Mouse (Mus musculus): Measurements from ENCODE around the gene Dpep1.
"Not testable (repeated sequence)": the region's sequence is repeated elsewhere in the genome, so short reads cannot be mapped to it uniquely, and the experiment has no call there.

Dpep1 gene

DNA sequence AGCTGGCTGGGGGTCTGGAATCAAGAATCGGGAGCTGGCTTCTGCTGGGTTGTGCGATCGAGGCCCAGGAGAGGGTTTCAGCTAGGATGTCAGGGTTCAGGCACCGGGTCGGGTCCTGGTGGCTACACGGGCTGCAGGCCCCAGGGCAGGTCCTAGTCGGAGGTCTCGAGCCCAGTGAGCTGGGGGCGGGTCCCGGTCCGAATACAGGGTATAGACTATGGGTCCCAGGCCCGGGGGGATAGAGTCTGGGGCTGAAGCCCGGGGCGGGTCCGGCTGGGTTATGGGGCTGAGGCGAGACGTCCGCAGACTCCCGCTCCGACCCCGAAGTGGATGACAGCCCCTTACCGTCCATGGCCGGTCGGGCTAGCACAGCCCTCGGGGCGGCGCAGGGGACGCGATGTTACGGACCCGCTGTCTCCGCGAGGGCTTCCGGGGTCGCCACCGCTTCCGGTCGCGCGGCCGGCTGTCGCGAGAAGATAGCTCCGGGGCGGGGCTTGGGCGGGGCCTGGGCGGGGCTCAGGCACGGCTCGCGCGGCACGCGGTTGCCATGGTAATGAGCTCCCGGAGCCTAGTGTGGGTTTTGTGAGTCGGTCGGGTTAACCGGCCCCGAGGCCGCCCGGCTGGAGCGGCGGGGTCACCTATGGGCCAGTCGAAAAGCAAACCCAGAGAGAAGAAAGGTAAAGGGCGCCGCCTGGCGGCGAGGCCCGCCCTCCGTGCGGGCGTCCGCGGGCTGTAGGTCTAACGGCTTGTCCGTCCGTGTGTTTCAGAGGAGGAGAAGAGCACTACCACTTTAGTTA is 26.5 kb downstream of the Dpep1 start, which contains the start of the genes Chmp1a and Spata33:
TSS of gene Chmp1a (minus strand) at position 443 of the 797 bp plus-strand sequence.
TSS of gene Spata33 (plus strand) at position 512 of the 797 bp plus-strand sequence.
- DNase-seq, result peak; percentile 97

GRCm38 (mm10) chr8:123213118-123213772 is 27.2 kb downstream of the Dpep1 start:
- DNase-seq, result no peak

- DNase-seq, result no peak
Observed at GRCm38 (mm10) chr8:123215430-123215829, 29.4 kb downstream of the Dpep1 start.

- DNase-seq, result no peak
Observed at GRCm38 (mm10) chr8:123220917-123221316, 34.9 kb downstream of the Dpep1 start.

- peak; percentile 92 for DNase-seq
Observed at GRCm38 (mm10) chr8:123224278-123225266, 38.5 kb downstream of the Dpep1 start, which contains the start of gene Cdk10. TSS of gene Cdk10 (plus strand) at chr8:123224842.

DNA sequence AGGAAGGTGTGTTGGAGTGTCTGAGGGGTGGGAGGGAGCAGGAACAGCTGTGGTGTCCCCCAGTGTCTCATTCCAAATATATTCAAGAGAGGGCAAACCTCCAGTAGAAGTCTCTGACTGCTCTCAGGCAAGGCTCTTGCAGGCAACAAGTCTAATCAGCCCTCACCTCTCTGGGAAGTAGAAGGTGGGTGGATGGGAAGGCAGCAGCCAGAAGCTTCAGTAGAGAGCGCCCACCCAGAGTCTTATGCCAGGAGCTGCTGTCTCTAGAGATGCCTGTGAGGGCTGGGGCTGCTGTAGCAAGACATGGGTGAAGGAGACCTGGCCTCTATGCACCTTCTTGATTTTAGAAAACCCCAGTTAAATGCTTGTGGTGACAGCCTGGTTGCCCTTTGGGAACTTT is 42.4 kb downstream of the Dpep1 start:
- DNase-seq, result no peak

DNA sequence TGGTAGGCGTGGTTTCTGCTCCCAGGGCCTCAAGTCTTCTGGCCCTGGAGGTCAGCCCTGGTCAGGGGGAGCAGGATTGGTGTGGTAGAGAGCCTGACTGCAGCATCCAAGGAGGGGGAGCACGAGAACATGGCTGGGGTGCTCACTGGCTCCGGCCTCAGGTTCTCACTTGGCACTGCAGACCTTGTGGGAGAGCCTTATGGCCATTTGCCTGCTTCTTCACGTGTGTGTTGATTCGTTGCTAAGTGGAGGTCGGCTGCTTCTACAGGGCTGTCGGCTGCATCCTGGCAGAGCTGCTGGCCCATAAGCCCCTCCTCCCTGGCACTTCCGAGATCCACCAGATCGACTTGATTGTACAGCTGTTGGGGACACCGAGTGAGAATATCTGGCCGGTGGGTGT is 44.3 kb downstream of the Dpep1 start:
- DNase-seq, result not testable (repeated sequence)

DNA sequence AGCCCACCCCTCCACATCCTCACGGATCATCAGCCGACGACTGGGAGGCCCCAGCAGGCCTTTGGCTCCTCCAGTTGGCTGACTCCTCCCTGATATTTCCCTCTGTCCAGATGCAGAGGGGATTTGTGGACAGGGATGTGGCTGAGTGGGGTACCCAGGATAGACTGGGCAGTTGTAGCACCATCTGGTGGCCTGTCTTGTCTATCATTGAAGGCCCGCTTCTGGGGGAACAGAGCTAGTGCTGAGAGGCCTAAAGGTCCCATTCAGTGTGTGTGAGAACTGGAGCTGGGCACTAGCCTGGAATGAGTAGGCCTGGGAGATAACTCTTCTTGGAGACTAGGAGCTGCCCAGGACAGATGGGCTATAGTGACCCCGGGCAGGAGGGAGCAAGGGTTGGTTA is 45.7 kb downstream of the Dpep1 start:
- DNase-seq, result no peak

GRCm38 (mm10) chr8:123232553-123232952 is 46.5 kb downstream of the Dpep1 start:
- DNase-seq, result no peak

DNA sequence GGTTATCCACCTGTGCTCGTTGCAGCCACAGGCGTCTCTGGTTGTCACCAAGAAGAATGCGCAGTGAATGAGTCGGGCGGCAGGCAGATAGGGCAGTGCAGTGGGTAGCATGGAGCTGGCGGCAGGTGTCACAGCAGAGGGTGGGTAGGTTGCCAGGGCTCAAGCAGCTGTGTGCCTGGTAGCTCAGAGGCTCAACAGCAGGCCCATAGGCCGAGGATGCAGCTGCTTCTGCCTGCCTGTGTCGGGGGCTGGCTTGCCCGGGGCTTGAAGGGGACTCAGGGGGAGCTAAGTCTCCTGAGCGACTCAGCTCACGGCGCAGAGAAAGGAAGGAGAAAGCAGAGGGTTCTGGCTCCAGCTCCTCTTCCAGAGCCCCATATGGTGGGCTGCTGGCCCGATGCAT is 47.3 kb downstream of the Dpep1 start:
- no peak for DNase-seq

DNA sequence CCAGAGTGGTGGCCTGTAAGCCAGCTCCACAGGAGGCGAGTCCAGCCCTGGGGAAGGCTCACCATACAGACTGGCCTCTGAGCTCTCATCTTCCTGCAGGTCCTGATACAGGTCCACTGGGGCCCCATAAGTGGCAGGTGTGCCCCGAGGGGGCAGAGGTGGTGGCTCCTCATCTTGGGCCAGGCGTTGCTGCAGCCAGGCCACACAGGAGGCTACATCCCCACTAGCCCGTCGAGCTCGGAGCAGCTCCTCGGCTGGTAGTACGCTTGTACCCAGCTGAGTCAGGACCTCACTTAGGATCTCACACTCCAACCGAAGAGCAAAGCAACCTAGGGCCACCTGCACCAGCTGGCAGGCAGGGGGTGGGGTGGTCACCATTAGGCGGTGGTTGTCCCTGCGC is 47.7 kb downstream of the Dpep1 start:
- no peak for DNase-seq

- DNase-seq, result no peak
Observed at GRCm38 (mm10) chr8:123234918-123235519, 49.0 kb downstream of the Dpep1 start.

DNA sequence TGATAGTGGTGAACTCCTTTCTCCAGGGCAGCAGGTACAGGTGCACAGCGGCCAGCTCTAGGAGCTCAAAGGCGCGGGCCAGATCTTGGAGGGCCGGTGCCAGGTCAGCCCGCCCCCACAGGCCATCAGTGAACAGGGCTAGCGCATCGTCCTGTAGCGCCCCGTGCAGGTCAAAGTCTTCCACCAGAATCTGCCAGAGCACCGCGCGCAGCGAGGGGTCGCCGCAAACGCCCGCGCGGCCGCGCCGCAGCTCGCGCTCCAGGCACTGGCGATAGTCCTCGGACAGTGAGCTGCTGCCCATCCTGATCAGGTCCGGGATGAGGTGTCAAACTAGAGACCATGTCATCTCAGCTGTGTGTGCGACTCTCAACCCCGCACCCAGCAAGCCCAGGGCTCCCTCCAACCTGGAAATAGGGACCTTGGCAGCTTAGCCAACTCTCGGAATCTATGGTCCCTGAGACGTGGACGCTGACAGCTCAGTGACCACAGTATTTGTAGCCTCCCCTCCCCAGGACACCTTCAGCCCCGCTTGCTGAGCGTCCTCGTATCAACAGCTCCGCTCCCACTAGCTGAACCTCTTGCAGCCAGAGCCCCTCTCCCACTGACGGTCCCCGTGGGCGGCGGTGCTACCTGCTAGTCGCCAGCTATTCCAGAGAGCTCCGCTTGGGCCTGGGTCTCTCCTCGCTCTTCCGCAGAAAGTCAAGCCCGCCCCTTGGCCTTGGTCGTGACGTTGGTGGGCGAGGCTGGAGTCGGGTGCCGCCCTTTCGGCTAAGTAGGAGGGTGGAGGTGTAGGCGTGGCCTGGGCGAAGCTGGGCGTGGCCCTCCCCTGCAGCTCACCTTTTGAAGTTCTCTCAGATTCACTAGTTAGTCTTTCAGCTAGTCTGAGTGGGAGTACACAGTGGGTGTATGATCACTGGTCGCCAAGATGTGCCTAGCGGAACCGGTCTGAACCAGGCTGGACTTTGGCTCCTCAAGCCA is 49.8 kb downstream of the Dpep1 start, which contains the start of gene Spata2l:
TSS of gene Spata2l (minus strand) at position 714 of the 978 bp plus-strand sequence.
- DNase-seq, result peak; percentile 90

DNA sequence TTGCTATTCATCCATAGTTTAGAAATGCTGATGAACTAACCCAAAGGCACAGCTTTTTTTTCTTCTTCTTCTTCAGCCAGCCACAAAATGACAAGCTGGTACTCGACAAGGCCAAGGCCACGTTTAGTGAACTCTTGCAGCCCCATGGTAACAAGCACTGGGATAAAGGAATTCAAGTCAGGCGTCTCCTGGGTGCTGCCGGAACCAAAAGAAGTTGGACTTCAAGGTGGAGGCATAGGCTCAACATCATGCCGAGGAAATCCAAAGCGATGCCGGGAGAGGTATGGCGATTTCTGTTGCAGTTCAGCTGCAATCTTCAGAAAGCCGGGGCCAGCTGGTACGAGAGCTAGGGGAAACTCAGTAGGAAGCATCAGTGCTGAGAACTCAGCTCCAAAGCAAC is 53.4 kb downstream of the Dpep1 start:
- DNase-seq, result no peak

DNA sequence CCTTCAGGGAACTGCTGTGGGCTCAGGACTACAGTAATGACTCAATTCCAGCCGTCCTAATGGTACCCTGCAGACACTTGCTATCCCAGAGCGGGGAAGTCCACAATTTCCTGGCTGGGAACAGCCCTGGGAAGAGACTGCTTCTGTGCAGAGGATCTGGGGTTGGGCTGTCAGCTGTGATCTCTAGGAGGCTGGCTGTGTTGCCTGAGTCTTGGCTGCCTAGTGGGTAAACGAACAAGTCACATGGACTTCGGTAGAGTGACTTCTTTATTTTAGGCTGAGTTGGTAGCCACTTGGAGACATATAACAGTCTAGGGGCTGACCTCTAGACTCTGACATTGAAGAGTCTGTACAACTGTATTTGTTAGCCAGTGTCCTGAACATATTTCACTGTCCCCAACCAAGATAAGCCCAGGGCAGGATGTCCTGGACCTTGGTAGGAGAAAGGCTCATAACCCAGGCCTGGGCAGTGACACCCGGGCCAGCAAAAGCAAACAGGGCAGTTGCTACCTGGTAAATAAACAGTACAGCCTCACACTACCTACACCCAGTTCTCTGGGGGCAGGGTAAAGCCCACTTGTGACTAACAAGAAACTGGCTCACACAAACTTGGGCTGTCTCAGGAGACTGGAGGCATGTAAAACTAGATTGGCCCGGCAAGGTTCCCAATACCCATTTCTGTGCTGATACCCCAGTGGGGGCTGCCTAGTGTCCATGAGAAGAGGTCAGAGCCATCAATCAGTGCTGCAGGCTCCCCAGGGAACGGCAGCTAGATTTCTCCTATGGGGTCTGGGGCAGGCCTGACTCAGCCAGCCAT is 56.3 kb downstream of the Dpep1 start:
- no peak for DNase-seq

DNA sequence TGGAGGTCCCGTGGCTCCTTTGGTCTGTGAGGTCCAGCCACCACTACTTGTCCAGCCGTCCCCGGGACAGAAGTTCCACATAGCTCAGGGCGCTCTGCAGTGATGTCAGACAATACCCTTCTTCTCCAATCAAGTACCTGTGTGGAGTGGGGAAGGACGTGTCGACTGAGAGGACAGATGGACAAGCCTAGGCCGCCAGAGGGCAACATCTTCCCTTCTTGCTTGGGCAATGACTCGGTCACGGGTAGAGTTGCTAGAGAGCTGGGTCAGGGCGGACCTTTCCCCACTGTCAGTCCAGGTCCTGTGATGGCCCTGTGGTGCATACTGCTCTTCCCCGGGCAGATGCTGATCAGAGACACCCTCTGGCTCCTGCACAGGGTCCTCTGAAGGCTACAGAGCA is 57.0 kb downstream of the Dpep1 start:
- DNase-seq, result no peak

DNA sequence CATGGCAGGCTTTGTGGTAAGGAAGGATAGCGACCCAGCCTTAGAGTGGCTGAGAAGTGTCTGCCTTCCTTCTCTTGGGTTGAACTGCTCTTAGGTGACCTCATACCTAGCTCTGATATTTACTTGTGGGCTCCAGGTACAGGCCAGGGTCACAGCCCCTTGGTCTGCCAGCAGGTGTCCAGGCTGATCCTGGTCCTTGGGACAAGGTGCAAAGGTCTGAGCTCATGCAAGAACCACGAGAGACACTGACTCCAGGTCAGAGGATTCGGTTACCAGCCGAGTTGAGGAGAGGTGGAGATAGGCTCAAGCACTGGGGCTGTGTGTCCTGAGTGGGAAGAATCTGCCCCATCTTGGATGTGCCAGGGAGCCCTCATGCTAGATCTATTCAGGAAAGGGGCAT is 58.3 kb downstream of the Dpep1 start:
- no peak for DNase-seq

DNA sequence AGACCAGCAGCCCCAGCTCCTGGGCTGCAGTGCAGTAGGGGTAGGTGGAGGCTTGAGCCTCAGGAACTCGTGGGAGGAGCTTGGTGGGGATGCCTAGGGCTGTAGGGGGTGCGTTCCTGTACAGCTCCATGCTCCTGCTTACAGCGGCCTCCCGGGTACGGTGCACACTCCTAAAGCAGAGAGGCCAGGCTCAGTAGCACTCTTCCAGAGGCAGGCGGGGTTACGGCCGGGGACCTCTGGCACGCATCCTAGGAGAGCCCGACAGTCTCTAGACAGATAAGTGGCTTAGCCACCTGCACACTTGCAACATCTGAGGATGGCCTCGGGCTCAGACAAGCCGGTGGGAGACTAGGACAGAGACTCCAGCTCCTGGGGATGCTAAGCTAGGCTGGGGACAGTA is 59.5 kb downstream of the Dpep1 start:
- DNase-seq, result no peak

DNA sequence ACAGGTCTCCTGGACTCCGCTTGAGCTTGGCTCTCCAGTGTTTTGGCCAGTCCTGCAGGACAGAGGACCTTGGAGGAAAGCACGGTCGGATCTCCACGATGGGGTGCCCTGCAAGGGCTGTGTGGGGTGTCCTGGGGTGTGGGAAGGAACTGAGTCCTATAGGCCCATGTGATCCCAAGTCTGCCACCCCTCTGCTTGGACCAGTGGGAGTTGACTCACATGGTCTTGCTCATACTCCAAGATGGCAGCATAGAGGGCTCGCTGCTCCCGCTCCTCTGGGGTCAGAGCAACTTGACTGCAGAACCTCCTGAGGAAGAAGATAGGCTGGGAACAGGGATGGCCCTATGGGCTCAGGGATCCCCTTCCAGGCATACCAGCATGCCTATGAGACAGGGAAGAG is 61.7 kb downstream of the Dpep1 start:
- no peak for DNase-seq

DNA sequence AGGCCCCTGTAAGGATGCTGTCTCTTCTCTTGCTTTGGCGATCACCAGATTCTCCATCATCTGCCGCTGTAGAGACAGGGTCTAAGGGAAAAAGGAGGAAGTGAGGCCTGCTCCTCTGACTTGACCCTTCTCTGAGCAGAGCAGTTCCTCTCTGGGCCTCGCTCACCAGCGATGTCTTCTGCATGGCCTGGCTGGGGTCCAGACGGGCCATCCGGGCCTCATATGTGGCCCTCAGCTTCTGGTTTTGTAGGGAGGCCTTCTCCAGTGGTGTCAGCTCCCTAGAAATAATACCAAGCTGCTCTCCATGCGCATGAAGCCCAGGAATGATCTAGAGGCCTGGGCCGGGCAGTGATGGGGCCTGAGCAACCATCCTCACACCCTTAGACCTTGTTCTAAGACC is 62.6 kb downstream of the Dpep1 start:
- DNase-seq, result no peak

Measured in liver (tissue).